Mouse (Mus musculus) testis, adult 2 months (tissue): ENCODE measurements around the gene Lyl1. TPM values are rescaled to one million over a fixed set of nuclear protein-coding genes. Genes with fewer than 3 reads are reported as not detected.

Source experiments
- H3K27ac ChIP-seq: fragments of 200-500 bp; 2 replicates; pipeline ENCODE4 v1.5.1; 2012; ENCODE audit warnings: low read depth, low read length; ENCODE audit not compliant: control insufficient read depth, insufficient read depth
- H3K27me3 ChIP-seq: fragments of 200-500 bp; 2 replicates; pipeline ENCODE4 v1.6.1; 2012; ENCODE audit warnings: mild to moderate bottlenecking, low read length, moderate library complexity; ENCODE audit not compliant: control insufficient read depth, insufficient read depth
- H3K36me3 ChIP-seq: fragments of 200-500 bp; 2 replicates; pipeline ENCODE4 v1.6.1; 2012; ENCODE audit warnings: mild to moderate bottlenecking, low read length; ENCODE audit not compliant: control insufficient read depth, insufficient read depth
- H3K4me1 ChIP-seq: fragments of 200-500 bp; 2 replicates; pipeline ENCODE4 v1.6.1; 2012; ENCODE audit warnings: low read length; ENCODE audit not compliant: control insufficient read depth, insufficient read depth
- H3K4me3 ChIP-seq: fragments of 200-500 bp; 2 replicates; pipeline ENCODE4 v1.5.1; 2012; ENCODE audit warnings: low read depth, mild to moderate bottlenecking, low read length, moderate library complexity, mixed read lengths; ENCODE audit not compliant: control insufficient read depth
- CTCF ChIP-seq: fragments of 200-500 bp; IDR thresholded peaks from 2 replicates; pipeline ENCODE4 v1.5.1; 2012; ENCODE audit warnings: low read depth, mild to moderate bottlenecking, inconsistent platforms, low read length, moderate library complexity; ENCODE audit not compliant: control insufficient read depth, insufficient read depth, insufficient replicate concordance
- POLR2A ChIP-seq: fragments of 200-500 bp; IDR thresholded peaks from 2 replicates; pipeline ENCODE4 v1.6.1; 2012; ENCODE audit warnings: low read depth, mild to moderate bottlenecking, inconsistent platforms, low read length, moderate library complexity; ENCODE audit not compliant: control insufficient read depth
- polyA plus RNA-seq: library from polyadenylated mRNA; depleted of rRNA; stranded (reverse); fragments of >200 nt; gene quantifications from 2 replicates; pipeline ENCODE4 v1.2.3, GENCODE M21; 2012

The Lyl1 gene
- polyA plus RNA-seq, 1 experiment = 0.93 TPM

GRCm38 (mm10) chr8:84722530-84722849, 21.2 kb downstream of the Lyl1 start:
- H3K4me3 ChIP-seq = no peak overlapping the region
- peaks cover 9% of the 10 kb centered on the region for H3K4me1 ChIP-seq
- H3K36me3 ChIP-seq = no peaks in the 10 kb centered on the region
- H3K27ac ChIP-seq = peak overlapping the region; percentile 51
- TF ChIP-seq CTCF (no peak), POLR2A (no peak)
- H3K27me3 ChIP-seq = no peaks in the 10 kb centered on the region

- Histone ChIP-seq H3K27me3 (no peaks in the 10 kb centered on the region), H3K4me3 (no peak within 1 kb of the TSS), H3K4me1 (peaks cover 9% of the 10 kb centered on the region), H3K27ac (peak within 1 kb of the TSS; percentile 51), H3K36me3 (no peaks in the 10 kb centered on the region)
- TF ChIP-seq POLR2A (no peak), CTCF (no peak)
Observed at GRCm38 (mm10) chr8:84722850-84723570, 21.8 kb downstream of the Lyl1 start, which contains the start of gene G430095P16Rik. Gene G430095P16Rik (plus strand): TSS chr8:84723007.

GRCm38 (mm10) chr8:84723571-84723900, 22.3 kb downstream of the Lyl1 start:
- TF ChIP-seq POLR2A (no peak), CTCF (no peak)
- Histone ChIP-seq H3K4me1 (peaks cover 9% of the 10 kb centered on the region), H3K27ac (peak overlapping the region; percentile 26; the same call in 1 of the 2 replicates), H3K27me3 (no peaks in the 10 kb centered on the region), H3K36me3 (no peaks in the 10 kb centered on the region), H3K4me3 (no peak overlapping the region)

GRCm38 (mm10) chr8:84724683-84725082, 23.4 kb downstream of the Lyl1 start:
- no peaks in the 10 kb centered on the region for H3K36me3 ChIP-seq
- peaks cover 9% of the 10 kb centered on the region for H3K4me1 ChIP-seq
- H3K27me3 ChIP-seq = no peaks in the 10 kb centered on the region
- H3K4me3 ChIP-seq = no peak overlapping the region
- TF ChIP-seq CTCF (no peak), POLR2A (no peak)
- H3K27ac ChIP-seq = no peak overlapping the region

- H3K36me3 ChIP-seq = no peaks in the 10 kb centered on the region
- no peaks in the 10 kb centered on the region for H3K27me3 ChIP-seq
- peaks cover 10% of the 10 kb centered on the region for H3K4me1 ChIP-seq
- H3K27ac ChIP-seq = 0 out of 2 replicates have a peak overlapping the region, but pooled peaks have one; percentile 27
- TF ChIP-seq POLR2A (no peak), CTCF (no peak)
- H3K4me3 ChIP-seq = no peak overlapping the region
Observed at GRCm38 (mm10) chr8:84725246-84725940, 24.1 kb downstream of the Lyl1 start.

- Histone ChIP-seq H3K27me3 (no peaks in the 10 kb centered on the region), H3K27ac (0 out of 2 replicates have a peak overlapping the region, but pooled peaks have one; percentile 27), H3K36me3 (no peaks in the 10 kb centered on the region), H3K4me3 (no peak overlapping the region), H3K4me1 (peaks cover 13% of the 10 kb centered on the region)
- TF ChIP-seq CTCF (0 out of 2 replicates have a peak, but pooled peaks have one; percentile 32), POLR2A (no peak)
Observed at GRCm38 (mm10) chr8:84725941-84726259, 24.6 kb downstream of the Lyl1 start.

- Histone ChIP-seq H3K36me3 (no peaks in the 10 kb centered on the region), H3K4me1 (peaks cover 12% of the 10 kb centered on the region), H3K27me3 (no peaks in the 10 kb centered on the region), H3K27ac (no peak overlapping the region), H3K4me3 (no peak overlapping the region)
- TF ChIP-seq POLR2A = no peak
- TF ChIP-seq CTCF = no peak
Observed at GRCm38 (mm10) chr8:84728474-84728873, 27.2 kb downstream of the Lyl1 start.

GRCm38 (mm10) chr8:84729921-84730362, 28.7 kb downstream of the Lyl1 start:
- H3K27me3 ChIP-seq = no peaks in the 10 kb centered on the region
- H3K36me3 ChIP-seq = no peaks in the 10 kb centered on the region
- TF ChIP-seq CTCF (no peak), POLR2A (no peak)
- peaks cover 10% of the 10 kb centered on the region for H3K4me1 ChIP-seq
- H3K4me3 ChIP-seq = peak overlapping the region; percentile 59
- no peak overlapping the region; the same call in 1 of the 2 replicates for H3K27ac ChIP-seq
